Mouse (Mus musculus): ENCODE data around the gene Nanp. TPM values are rescaled to one million over a fixed set of nuclear protein-coding genes. Genes with fewer than 3 reads are reported as not detected.

Gene Nanp
- 26.5 and 42.0 TPM in 2 replicates for polyA plus RNA-seq (2015; fragmentation: Nextera tagmentation; extraction: Ambion mirVana)

DNA sequence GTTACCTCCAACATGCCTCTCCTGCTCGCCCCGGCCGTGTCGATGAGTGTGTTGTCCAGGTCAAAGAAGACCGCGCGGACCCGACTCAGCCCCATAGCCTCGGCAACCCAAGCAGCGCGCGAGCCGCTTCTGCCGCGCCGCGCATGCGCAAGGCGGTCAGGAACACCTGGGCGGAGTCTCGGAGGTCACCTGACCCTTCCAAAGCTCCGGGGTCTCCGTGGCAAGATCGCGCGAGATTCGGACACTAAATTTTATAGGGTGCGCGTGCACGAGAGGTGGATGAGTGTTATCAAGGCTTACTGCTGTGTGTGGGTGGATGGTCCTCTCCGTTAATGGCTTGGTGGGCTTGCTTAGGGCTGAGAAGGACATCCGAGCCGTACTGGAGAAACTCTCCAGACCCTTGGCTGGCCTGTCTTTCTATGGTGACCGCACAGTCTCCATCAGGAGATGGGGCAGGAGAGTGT, at the start of gene Nanp, which contains the start of gene Ninl:
Nanp (minus strand) TSS at position 167 of the 464 bp plus-strand sequence.
Ninl (minus strand) TSS at position 151 of the 464 bp plus-strand sequence.

Other genes starting within 250 kb of the Nanp start
- gene Abhd12, start 134.7 kb downstream of the Nanp start, polyA plus RNA-seq (2015; fragmentation: Nextera tagmentation; extraction: Ambion mirVana) = 57.7 and 62.9 TPM in 2 replicates
- gene Gins1, start 134.0 kb downstream of the Nanp start, polyA plus RNA-seq (2015; fragmentation: Nextera tagmentation; extraction: Ambion mirVana) = 13.5 and 13.8 TPM in 2 replicates
- gene Ninl, start within 50 bp of the Nanp start, polyA plus RNA-seq (2015; fragmentation: Nextera tagmentation; extraction: Ambion mirVana) = 4.2 and 8.0 TPM in 2 replicates
- not detected in 2 replicates for gene Gm14151, start 53.0 kb upstream of the Nanp start, polyA plus RNA-seq (2015; fragmentation: Nextera tagmentation; extraction: Ambion mirVana)
- gene Gm14147, start 58.8 kb upstream of the Nanp start, polyA plus RNA-seq (2015; fragmentation: Nextera tagmentation; extraction: Ambion mirVana) = not detected in 2 replicates